Mouse (Mus musculus): ENCODE measurements around the gene Nwd2.

GRCm38 (mm10) chr5:63624123-63624522 lies 24.8 kb upstream of the Nwd2 start:
- no peak for TF ChIP-seq FLI1 (IDR thresholded peaks at IDR 0.05; ENCODE audit: low read length)
- TF ChIP-seq GATA1 (IDR thresholded peaks at IDR 0.05; ENCODE audit: borderline replicate concordance, low read length) = no peak

All from megakaryocyte, embryonic 14.5 days (primary cell).